8 mouse cellular contexts compared by ENCODE assay signal in the genomic region with DNA sequence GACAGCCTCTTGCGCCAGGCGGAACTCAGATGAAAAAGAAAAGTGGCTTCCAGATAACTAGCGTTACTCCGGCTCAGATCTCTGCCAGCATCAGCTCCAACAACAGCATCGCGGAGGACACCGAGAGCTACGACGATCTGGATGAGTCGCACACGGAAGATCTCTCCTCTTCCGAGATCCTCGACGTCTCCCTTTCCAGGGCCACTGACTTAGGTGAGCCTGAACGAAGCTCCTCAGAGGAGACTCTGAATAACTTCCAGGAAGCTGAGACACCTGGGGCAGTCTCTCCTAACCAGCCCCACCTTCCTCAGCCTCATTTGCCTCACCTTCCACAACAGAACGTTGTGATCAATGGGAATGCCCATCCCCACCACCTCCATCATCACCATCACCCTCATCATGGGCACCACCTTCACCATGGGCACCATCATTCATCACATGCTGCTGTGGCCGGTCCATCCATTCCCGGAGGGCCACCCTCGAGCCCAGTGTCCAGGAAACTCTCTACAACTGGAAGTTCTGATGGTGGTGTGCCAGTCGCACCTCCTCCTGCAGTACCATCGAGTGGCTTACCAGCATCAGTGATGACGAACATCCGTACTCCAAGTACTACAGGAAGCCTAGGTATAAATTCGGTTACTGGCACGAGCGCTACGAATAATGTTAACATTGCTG. TPM values are rescaled to one million over a fixed set of nuclear protein-coding genes. Genes with fewer than 3 reads are reported as not detected.
DNase-seq lines count a peak whose midpoint lies in the region; ATAC-seq and TF ChIP-seq lines count a peak whose summit lies in the region.

No protein-coding gene starts in this region.

- TF ChIP-seq CTCF in lung, embryonic 14.5 days (IDR thresholded peaks at IDR 0.05; ENCODE audit: low read depth) = no peak; the same call in none of the 2 replicates

- H3K27ac ChIP-seq in lung, embryonic 14.5 days (ENCODE audit: low read depth) = no peak overlapping the region
- no peak overlapping the region for H3K27ac ChIP-seq in forebrain, embryonic 11.5 days (ENCODE audit: low read depth, low read length)
- peak overlapping the region; percentile 97; the same call in 1 of the 2 replicates for H3K27ac ChIP-seq in intestine, embryonic 16.5 days (ENCODE audit: low read length)
- H3K27ac ChIP-seq in neural tube, embryonic 13.5 days (replicated peaks) = peak overlapping the region; percentile 100

- H3K4me2 ChIP-seq in lung, embryonic 14.5 days = peak overlapping the region; percentile 84
- peak overlapping the region; percentile 84 for H3K4me2 ChIP-seq in forebrain, embryonic 11.5 days (ENCODE audit: low read depth, low read length, severe bottlenecking)
- peak overlapping the region; percentile 94 for H3K4me2 ChIP-seq in intestine, embryonic 16.5 days (ENCODE audit: low read depth, low read length)
- H3K4me2 ChIP-seq in neural tube, embryonic 13.5 days = peak overlapping the region; percentile 99

- ATAC-seq in lung, embryonic 14.5 days (ENCODE audit: insufficient read depth) = no peak
- ATAC-seq in forebrain, embryonic 11.5 days (replicated peaks; ENCODE audit: low FRiP score) = no peak
- ATAC-seq in intestine, embryonic 16.5 days = no peak
- ATAC-seq in neural tube, embryonic 13.5 days (ENCODE audit: low read depth) = no peak

- H3K9me3 ChIP-seq in lung, embryonic 14.5 days (ENCODE audit: low read depth, low read length) = no peaks in the 10 kb centered on the region
- H3K9me3 ChIP-seq in forebrain, embryonic 11.5 days (ENCODE audit: control insufficient read depth, low read length) = no peaks in the 10 kb centered on the region
- H3K9me3 ChIP-seq in intestine, embryonic 16.5 days (ENCODE audit: control insufficient read depth, low read length) = no peaks in the 10 kb centered on the region
- H3K9me3 ChIP-seq in neural tube, embryonic 13.5 days = no peaks in the 10 kb centered on the region

- peak overlapping the region; percentile 97 for H3K9ac ChIP-seq in lung, embryonic 14.5 days
- peak overlapping the region; percentile 98 for H3K9ac ChIP-seq in forebrain, embryonic 11.5 days (ENCODE audit: low read length)
- H3K9ac ChIP-seq in intestine, embryonic 16.5 days (ENCODE audit: low read depth, low read length) = peak overlapping the region; percentile 94
- H3K9ac ChIP-seq in neural tube, embryonic 13.5 days = peak overlapping the region; percentile 100

- H3K4me1 ChIP-seq in lung, embryonic 14.5 days (ENCODE audit: insufficient read depth) = peaks cover 34% of the 10 kb centered on the region
- H3K4me1 ChIP-seq in forebrain, embryonic 11.5 days (replicated peaks; ENCODE audit: control insufficient read depth, insufficient read depth, low read length) = peaks cover 18% of the 10 kb centered on the region
- peaks cover 38% of the 10 kb centered on the region for H3K4me1 ChIP-seq in intestine, embryonic 16.5 days (ENCODE audit: control insufficient read depth, insufficient read depth, low read length)
- H3K4me1 ChIP-seq in neural tube, embryonic 13.5 days (replicated peaks) = peaks cover 56% of the 10 kb centered on the region

- H3K36me3 ChIP-seq in lung, embryonic 14.5 days (ENCODE audit: insufficient read depth) = peaks cover 39% of the 10 kb centered on the region
- H3K36me3 ChIP-seq in forebrain, embryonic 11.5 days (ENCODE audit: control insufficient read depth, insufficient read depth, low read length) = peaks cover 16% of the 10 kb centered on the region; the same call in 1 of the 2 replicates
- H3K36me3 ChIP-seq in intestine, embryonic 16.5 days (ENCODE audit: control insufficient read depth, insufficient read depth, low read length) = peaks cover 12% of the 10 kb centered on the region
- peaks cover 25% of the 10 kb centered on the region for H3K36me3 ChIP-seq in neural tube, embryonic 13.5 days

- no peaks in the 10 kb centered on the region for H3K27me3 ChIP-seq in lung, embryonic 14.5 days (ENCODE audit: insufficient read depth, low read length)
- H3K27me3 ChIP-seq in forebrain, embryonic 11.5 days (ENCODE audit: control insufficient read depth, insufficient read depth, low read length) = no peaks in the 10 kb centered on the region
- H3K27me3 ChIP-seq in intestine, embryonic 16.5 days (replicated peaks; ENCODE audit: control insufficient read depth, insufficient read depth, low read length) = no peaks in the 10 kb centered on the region
- H3K27me3 ChIP-seq in neural tube, embryonic 13.5 days = no peaks in the 10 kb centered on the region

- WGBS in lung, embryonic 14.5 days = 43% methylated on average over 27 of the region's 27 CpGs
- 56% methylated on average over 27 of the region's 27 CpGs for WGBS in forebrain, embryonic 11.5 days
- WGBS in intestine, embryonic 16.5 days = 44% methylated on average over 27 of the region's 27 CpGs
- 49% methylated on average over 27 of the region's 27 CpGs for WGBS in neural tube, embryonic 13.5 days

- H3K4me3 ChIP-seq in lung, embryonic 14.5 days (ENCODE audit: low read depth, low read length) = peak overlapping the region; percentile 82
- peak overlapping the region; percentile 99 for H3K4me3 ChIP-seq in forebrain, embryonic 11.5 days (ENCODE audit: low read depth, low read length)
- peak overlapping the region; percentile 85 for H3K4me3 ChIP-seq in intestine, embryonic 16.5 days (ENCODE audit: low read length)
- peak overlapping the region; percentile 96 for H3K4me3 ChIP-seq in neural tube, embryonic 13.5 days

- no peak for DNase-seq in lung, embryonic 14.5 days
- no peak for DNase-seq in lung, postnatal 4 days
- DNase-seq in forebrain, embryonic 11.5 days (ENCODE audit: low spot score) = peak; percentile 54
- no peak for DNase-seq in embryo, embryonic 10.5 days (ENCODE audit: low spot score)
- DNase-seq in right cerebral cortex, postnatal 36 days (ENCODE audit: low spot score in 2 of 2) = no peak
- no peak for DNase-seq in layer of hippocampus, adult 11-12 months (ENCODE audit: low spot score)

RNA-seq across cellular contexts. Expression of a gene that starts 1.7 kb away (rescaled TPM):
- 645 and 660 TPM in 2 replicates for polyA plus RNA-seq in lung, embryonic 14.5 days (2014; fragmentation: Nextera tagmentation; extraction: Ambion mirVana)
- 484 and 510 TPM in 2 replicates for polyA plus RNA-seq in forebrain, embryonic 11.5 days (2014; fragmentation: Nextera tagmentation; extraction: Ambion mirVana)
- 396 and 424 TPM in 2 replicates for polyA plus RNA-seq in intestine, embryonic 16.5 days (2015; fragmentation: Nextera tagmentation; extraction: Ambion mirVana)
- 792 and 821 TPM in 2 replicates for polyA plus RNA-seq in neural tube, embryonic 13.5 days (2015; fragmentation: Nextera tagmentation; extraction: Ambion mirVana)

Comparison
In these comparisons a context has a peak if more than half of its experiments do, and no peak if none do; other contexts are left out.
1. H3K27ac ChIP-seq: peak in intestine, embryonic 16.5 days (single experiment) and neural tube, embryonic 13.5 days (single experiment); none in lung, embryonic 14.5 days (single experiment) and forebrain, embryonic 11.5 days (single experiment).
2. Peak in every context shown above with its lines, with median percentiles within 50 percentile points of each other: H3K4me2 ChIP-seq, H3K4me3 ChIP-seq and H3K9ac ChIP-seq.